In the genomic region with DNA sequence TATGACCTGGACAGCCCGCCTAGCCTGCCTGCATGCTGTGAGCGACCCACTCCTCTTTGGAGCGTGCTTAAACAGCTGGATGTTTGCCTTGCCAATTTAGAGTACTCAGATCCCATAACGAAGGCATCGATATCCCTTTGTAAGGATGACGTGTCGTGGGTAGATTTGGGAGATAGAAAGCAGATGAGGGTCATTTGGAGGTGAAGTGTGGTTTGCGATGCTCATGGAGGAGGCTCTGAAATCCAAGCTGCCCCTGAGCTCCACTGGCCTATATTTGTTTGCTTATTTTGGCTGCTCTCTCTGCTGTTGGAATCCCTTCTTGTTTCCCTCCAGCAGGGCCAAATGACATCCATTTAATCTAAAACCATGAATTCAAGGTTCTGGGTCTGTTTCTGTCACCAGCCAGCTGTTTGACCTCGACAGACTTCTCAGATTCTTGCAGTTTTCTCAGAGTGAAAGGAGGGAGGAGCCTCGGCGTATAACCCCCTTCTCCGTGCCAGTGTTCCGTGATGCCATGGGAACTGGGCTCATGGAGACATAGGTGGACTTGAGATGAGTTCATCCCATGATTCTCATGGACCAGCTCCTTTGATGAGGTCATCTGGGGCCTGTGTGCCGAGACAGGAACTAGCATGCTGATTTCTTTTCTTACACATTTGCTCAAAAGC, we compare ENCODE assay signal across 10 mouse cellular contexts.
DNase-seq lines count a peak whose midpoint lies in the region; ATAC-seq and TF ChIP-seq lines count a peak whose summit lies in the region.
"Had no signal": no experiment of that assay in that cellular context is flagged by ENCODE, and none has a peak within 500 bp of the region (broad histone marks: within the 10 kb centered on the region; RNA-seq: fewer than 3 reads in every experiment).

No protein-coding gene starts in this region.

- H3K9ac ChIP-seq in intestine, embryonic 14.5 days (ENCODE audit: low read length): no peak overlapping the region
- H3K9ac ChIP-seq in intestine, postnatal 0 days (ENCODE audit: low read depth, low read length): no peak overlapping the region
- H3K9ac ChIP-seq in embryonic facial prominence, embryonic 14.5 days (ENCODE audit: low read depth, low read length): no peak overlapping the region
- no peak overlapping the region for H3K9ac ChIP-seq in liver, embryonic 12.5 days

- ATAC-seq in intestine, embryonic 14.5 days (replicated peaks; ENCODE audit: low FRiP score, low TSS enrichment, low read depth): 0 out of 2 replicates have a peak, but pooled peaks have one; percentile 22
- ATAC-seq in intestine, postnatal 0 days: no peak
- peak; percentile 69 for ATAC-seq in embryonic facial prominence, embryonic 14.5 days (ENCODE audit: low read depth)
- ATAC-seq in liver, embryonic 12.5 days: no peak

- intact Hi-C loops in left cerebral cortex, postnatal 25 days (cut with DNase I): no loop called here

- 34% methylated on average over 14 of the region's 14 CpGs for WGBS in intestine, embryonic 14.5 days
- WGBS in intestine, postnatal 0 days: 41% methylated on average over 14 of the region's 14 CpGs
- WGBS in embryonic facial prominence, embryonic 14.5 days: 27% methylated on average over 14 of the region's 14 CpGs
- WGBS in liver, embryonic 12.5 days (ENCODE audit: insufficient replicate concordance): 63% methylated on average over 14 of the region's 14 CpGs

- peak; percentile 61 for DNase-seq in intestine, embryonic 14.5 days (ENCODE audit: low spot score)
- DNase-seq in embryonic facial prominence, embryonic 14.5 days (ENCODE audit: low spot score): peak; percentile 95
- DNase-seq in kidney, adult 8-10 months: peak; percentile 5 to 7
- DNase-seq in mesoderm, embryonic 11.5 days (ENCODE audit: low read depth, low spot score): peak; percentile 20
- DNase-seq in left cerebral cortex, postnatal 25 days (ENCODE audit: low spot score in 2 of 2): no peak
- no peak for DNase-seq in frontal cortex, postnatal 10 days (ENCODE audit: low spot score in 2 of 2)
- DNase-seq: right cerebral cortex, postnatal 25 days had no signal

- no peak for TF ChIP-seq CTCF in intestine, postnatal 0 days (IDR thresholded peaks at IDR 0.05; ENCODE audit: low read depth)

- H3K4me1 ChIP-seq in intestine, embryonic 14.5 days (replicated peaks; ENCODE audit: control insufficient read depth, insufficient read depth, low read length): peaks cover 39% of the 10 kb centered on the region
- no peaks in the 10 kb centered on the region for H3K4me1 ChIP-seq in intestine, postnatal 0 days (replicated peaks; ENCODE audit: control insufficient read depth, insufficient read depth, low read length)
- peaks cover 45% of the 10 kb centered on the region for H3K4me1 ChIP-seq in embryonic facial prominence, embryonic 14.5 days (ENCODE audit: control insufficient read depth, insufficient read depth, low read length)
- no peaks in the 10 kb centered on the region for H3K4me1 ChIP-seq in liver, embryonic 12.5 days

- no peaks in the 10 kb centered on the region for H3K36me3 ChIP-seq in intestine, embryonic 14.5 days (ENCODE audit: control insufficient read depth, insufficient read depth, low read length)
- H3K36me3 ChIP-seq in intestine, postnatal 0 days (ENCODE audit: control insufficient read depth, insufficient read depth): no peaks in the 10 kb centered on the region
- H3K36me3 ChIP-seq in embryonic facial prominence, embryonic 14.5 days (ENCODE audit: control insufficient read depth, insufficient read depth, low read length): no peaks in the 10 kb centered on the region
- H3K36me3 ChIP-seq in liver, embryonic 12.5 days: no peaks in the 10 kb centered on the region

- H3K4me2 ChIP-seq in intestine, embryonic 14.5 days (ENCODE audit: low read length): no peak overlapping the region
- H3K4me2 ChIP-seq in intestine, postnatal 0 days (replicated peaks; ENCODE audit: low read depth): no peak overlapping the region
- peak overlapping the region; percentile 10; the same call in 1 of the 2 replicates for H3K4me2 ChIP-seq in embryonic facial prominence, embryonic 14.5 days (ENCODE audit: low read depth, low read length)
- no peak overlapping the region for H3K4me2 ChIP-seq in liver, embryonic 12.5 days

- H3K9me3 ChIP-seq in intestine, embryonic 14.5 days (ENCODE audit: control insufficient read depth, low read length): no peaks in the 10 kb centered on the region
- no peaks in the 10 kb centered on the region for H3K9me3 ChIP-seq in intestine, postnatal 0 days (ENCODE audit: control insufficient read depth)
- H3K9me3 ChIP-seq in embryonic facial prominence, embryonic 14.5 days (ENCODE audit: control insufficient read depth, low read length): no peaks in the 10 kb centered on the region
- no peaks in the 10 kb centered on the region for H3K9me3 ChIP-seq in liver, embryonic 12.5 days (replicated peaks)

- no peak overlapping the region for H3K4me3 ChIP-seq in intestine, embryonic 14.5 days (ENCODE audit: low read depth, low read length)
- H3K4me3 ChIP-seq in intestine, postnatal 0 days (ENCODE audit: low read depth, low read length): no peak overlapping the region
- H3K4me3 ChIP-seq in embryonic facial prominence, embryonic 14.5 days (ENCODE audit: low read depth, low read length): no peak overlapping the region
- no peak overlapping the region for H3K4me3 ChIP-seq in liver, embryonic 12.5 days
- H3K4me3 ChIP-seq: layer of hippocampus, adult 2 months had no signal

- peak overlapping the region; percentile 67 for H3K27ac ChIP-seq in intestine, embryonic 14.5 days (ENCODE audit: low read depth)
- no peak overlapping the region for H3K27ac ChIP-seq in intestine, postnatal 0 days (ENCODE audit: low read depth, low read length)
- peak overlapping the region; percentile 73 for H3K27ac ChIP-seq in embryonic facial prominence, embryonic 14.5 days (replicated peaks; ENCODE audit: low read depth, low read length)
- no peak overlapping the region for H3K27ac ChIP-seq in liver, embryonic 12.5 days
- H3K27ac ChIP-seq: layer of hippocampus, adult 2 months had no signal

- H3K27me3 ChIP-seq in intestine, embryonic 14.5 days (replicated peaks; ENCODE audit: control insufficient read depth, insufficient read depth, low read length): no peaks in the 10 kb centered on the region
- H3K27me3 ChIP-seq in intestine, postnatal 0 days (replicated peaks; ENCODE audit: control insufficient read depth, insufficient read depth, low read length): no peaks in the 10 kb centered on the region
- no peaks in the 10 kb centered on the region for H3K27me3 ChIP-seq in embryonic facial prominence, embryonic 14.5 days (replicated peaks; ENCODE audit: control insufficient read depth, insufficient read depth, low read length)
- H3K27me3 ChIP-seq in liver, embryonic 12.5 days (replicated peaks): no peaks in the 10 kb centered on the region; the same call in 1 of the 2 replicates

Comparison
In these comparisons a context has a peak if more than half of its experiments do, and no peak if none do; other contexts are left out.
1. ATAC-seq: peak in intestine, embryonic 14.5 days (single experiment) and embryonic facial prominence, embryonic 14.5 days (single experiment); none in intestine, postnatal 0 days (single experiment) and liver, embryonic 12.5 days (single experiment).
2. H3K27ac ChIP-seq: peak in intestine, embryonic 14.5 days (single experiment) and embryonic facial prominence, embryonic 14.5 days (single experiment); none in intestine, postnatal 0 days (single experiment) and liver, embryonic 12.5 days (single experiment).
3. DNase-seq: peak in intestine, embryonic 14.5 days (single experiment), embryonic facial prominence, embryonic 14.5 days (single experiment), kidney, adult 8-10 months (2 of 2) and mesoderm, embryonic 11.5 days (single experiment); none in left cerebral cortex, postnatal 25 days (0 of 2) and frontal cortex, postnatal 10 days (0 of 2).